In the genomic region with DNA sequence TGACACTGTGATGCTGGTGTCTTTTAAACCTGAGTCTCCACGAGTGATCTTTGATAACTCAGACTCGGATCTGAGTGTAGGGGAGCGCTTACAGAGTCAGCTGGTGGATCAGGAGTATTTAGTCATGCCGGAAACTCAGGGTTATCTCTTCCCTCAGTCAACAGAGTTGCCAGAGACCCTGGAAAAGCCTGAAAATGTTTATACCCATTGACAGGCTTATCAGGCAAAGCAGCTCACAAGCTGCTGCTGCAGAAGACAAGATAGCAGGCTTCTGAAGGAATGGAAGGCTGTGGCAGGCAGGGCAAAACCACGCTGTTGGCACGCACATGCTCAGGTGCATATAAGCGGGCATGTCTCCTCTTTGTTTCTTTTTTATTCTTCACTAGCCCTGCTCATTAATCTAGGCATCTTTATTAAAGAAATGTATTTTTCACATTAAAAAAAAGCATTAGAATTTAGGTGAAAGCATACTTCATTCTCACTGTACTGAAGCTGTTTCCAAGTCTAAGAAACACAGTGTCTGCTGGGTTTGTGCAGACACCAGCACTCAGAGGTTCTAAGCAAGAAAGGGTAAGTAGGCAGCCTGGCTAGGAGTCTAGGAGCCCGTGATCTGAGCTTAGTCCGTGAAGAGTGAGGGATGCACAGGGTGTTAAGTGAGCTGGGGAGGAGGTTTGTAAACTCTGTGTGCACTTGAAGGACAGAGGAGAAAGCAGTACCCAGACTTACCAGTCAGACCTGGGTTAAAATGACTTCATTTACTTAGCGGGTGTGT, we compare ENCODE assay signal across 13 mouse cellular contexts. TPM values are rescaled to one million over a fixed set of nuclear protein-coding genes. Genes with fewer than 3 reads are reported as not detected.
A peak's percentile ranks its signal among the peaks of the same experiment; 100 is the strongest.
DNase-seq lines count a peak whose midpoint lies in the region; ATAC-seq and TF ChIP-seq lines count a peak whose summit lies in the region.
"Had no signal": no experiment of that assay in that cellular context is flagged by ENCODE, and none has a peak within 500 bp of the region (broad histone marks: within the 10 kb centered on the region; RNA-seq: fewer than 3 reads in every experiment).

No protein-coding gene starts in this region.

- H3K9me3 ChIP-seq in heart, postnatal 0 days (replicated peaks; ENCODE audit: control insufficient read depth, low read length) = no peaks in the 10 kb centered on the region
- no peaks in the 10 kb centered on the region for H3K9me3 ChIP-seq in liver, embryonic 11.5 days (ENCODE audit: control insufficient read depth, low read length)
- H3K9me3 ChIP-seq in midbrain, embryonic 10.5 days (replicated peaks) = no peaks in the 10 kb centered on the region
- H3K9me3 ChIP-seq: limb, embryonic 15.5 days had no signal

- no peak for DNase-seq in heart, postnatal 0 days (ENCODE audit: low spot score)
- DNase-seq in heart, postnatal 4 days = no peak
- DNase-seq in c-Kit-negative CD71-positive TER-119-positive erythroid progenitor cells, embryonic 14.5 days (ENCODE audit: low read depth, low spot score) = peak; percentile 82
- peak; percentile 61 for DNase-seq in liver, embryonic 11.5 days (ENCODE audit: low spot score)
- peak; percentile 8 to 33 for DNase-seq in spleen, postnatal 14 days (ENCODE audit: low spot score in 2 of 2)
- no peak for DNase-seq in midbrain, embryonic 10.5 days (ENCODE audit: low spot score)
- DNase-seq: cerebellum, adult 11 months; forebrain, postnatal 0 days; heart, adult 18-20 months; kidney, adult 8-10 months; layer of hippocampus, postnatal 36 days had no signal

- WGBS in heart, postnatal 0 days = 28% methylated on average over 10 of the region's 10 CpGs
- 25% methylated on average over 10 of the region's 10 CpGs for WGBS in liver, embryonic 11.5 days
- 90% methylated on average over 10 of the region's 10 CpGs for WGBS in midbrain, embryonic 10.5 days

- H3K27me3 ChIP-seq in heart, postnatal 0 days (ENCODE audit: control insufficient read depth, insufficient read depth, low read length) = no peaks in the 10 kb centered on the region
- H3K27me3 ChIP-seq in liver, embryonic 11.5 days (replicated peaks; ENCODE audit: control insufficient read depth, insufficient read depth, low read length) = no peaks in the 10 kb centered on the region
- H3K27me3 ChIP-seq in midbrain, embryonic 10.5 days (ENCODE audit: low read depth, poor library complexity, severe bottlenecking) = no peaks in the 10 kb centered on the region
- H3K27me3 ChIP-seq: limb, embryonic 15.5 days had no signal

- peak overlapping the region; percentile 8; the same call in 1 of the 2 replicates for H3K4me3 ChIP-seq in heart, postnatal 0 days (ENCODE audit: low read depth, low read length)
- peak overlapping the region; percentile 18; the same call in 1 of the 2 replicates for H3K4me3 ChIP-seq in liver, embryonic 11.5 days (ENCODE audit: low read depth, low read length)
- H3K4me3 ChIP-seq in midbrain, embryonic 10.5 days = no peak overlapping the region
- H3K4me3 ChIP-seq: limb, embryonic 15.5 days had no signal

- no peak for ATAC-seq in heart, postnatal 0 days (ENCODE audit: insufficient read depth, low read depth)
- ATAC-seq in liver, embryonic 11.5 days (replicated peaks; ENCODE audit: low FRiP score) = peak; percentile 95
- no peak for ATAC-seq in cerebellum, adult (ENCODE audit: insufficient number of reproducible peaks, low FRiP score, low TSS enrichment)
- ATAC-seq: forebrain, postnatal 0 days had no signal

- no peaks in the 10 kb centered on the region for H3K36me3 ChIP-seq in heart, postnatal 0 days (replicated peaks; ENCODE audit: control insufficient read depth, insufficient read depth, low read length)
- H3K36me3 ChIP-seq in liver, embryonic 11.5 days (ENCODE audit: control insufficient read depth, insufficient read depth, low read length) = no peaks in the 10 kb centered on the region
- H3K36me3 ChIP-seq in midbrain, embryonic 10.5 days = no peaks in the 10 kb centered on the region
- H3K36me3 ChIP-seq: limb, embryonic 15.5 days had no signal

- H3K9ac ChIP-seq in heart, postnatal 0 days (replicated peaks; ENCODE audit: low read depth, low read length) = no peak overlapping the region
- peak overlapping the region; percentile 49 for H3K9ac ChIP-seq in liver, embryonic 11.5 days (ENCODE audit: low read depth, low read length)
- H3K9ac ChIP-seq: forebrain, postnatal 0 days; limb, embryonic 15.5 days had no signal

- H3K4me2 ChIP-seq in heart, postnatal 0 days (ENCODE audit: low read depth, low read length) = peak overlapping the region; percentile 26
- H3K4me2 ChIP-seq in liver, embryonic 11.5 days = peak overlapping the region; percentile 60
- H3K4me2 ChIP-seq: limb, embryonic 15.5 days had no signal

- no peak for TF ChIP-seq EP300 in heart, postnatal 0 days (IDR thresholded peaks at IDR 0.05; ENCODE audit: low read depth)

- 0 out of 2 replicates have a peak overlapping the region, but pooled peaks have one; percentile 6 for H3K27ac ChIP-seq in heart, postnatal 0 days (ENCODE audit: low read depth)
- H3K27ac ChIP-seq in liver, embryonic 11.5 days (ENCODE audit: low read depth, low read length) = peak overlapping the region; percentile 93
- no peak overlapping the region for H3K27ac ChIP-seq in midbrain, embryonic 10.5 days (replicated peaks)
- H3K27ac ChIP-seq: limb, embryonic 15.5 days had no signal

- no peak for TF ChIP-seq CTCF in heart, postnatal 0 days (IDR thresholded peaks at IDR 0.05; ENCODE audit: low read depth)

- H3K4me1 ChIP-seq in heart, postnatal 0 days (ENCODE audit: control insufficient read depth, insufficient read depth) = peaks cover 11% of the 10 kb centered on the region
- H3K4me1 ChIP-seq in liver, embryonic 11.5 days (replicated peaks; ENCODE audit: control insufficient read depth, insufficient read depth, low read length) = peaks cover 12% of the 10 kb centered on the region
- H3K4me1 ChIP-seq in midbrain, embryonic 10.5 days = no peaks in the 10 kb centered on the region
- H3K4me1 ChIP-seq: limb, embryonic 15.5 days had no signal

RNA-seq across cellular contexts. Expression of a gene that starts 39.4 kb away (rescaled TPM):
- total RNA-seq in heart, postnatal 0 days (2014; rRNA removed; ENCODE audit: low replicate concordance) = 14.8 and 15.1 TPM in 2 replicates
- 16.3 and 21.4 TPM in 2 replicates for polyA plus RNA-seq in heart, postnatal 0 days (2015; fragmentation: Nextera tagmentation; extraction: Ambion mirVana)
- 10 to 100 TPM; 15.8 to 18.6 TPM for total RNA-seq in heart, postnatal 4 days (2021)
- polyA plus RNA-seq in liver, embryonic 11.5 days (2014; fragmentation: Nextera tagmentation; extraction: Ambion mirVana) = 60.7 and 66.0 TPM in 2 replicates
- polyA plus RNA-seq in midbrain, embryonic 10.5 days (2016; fragmentation: Nextera tagmentation; extraction: Ambion mirVana) = 17.7 and 20.8 TPM in 2 replicates

Comparison
In these comparisons a context has a peak if more than half of its experiments do, and no peak if none do; other contexts are left out.
1. DNase-seq: peak in c-Kit-negative CD71-positive TER-119-positive erythroid progenitor cells, embryonic 14.5 days (single experiment), liver, embryonic 11.5 days (single experiment) and spleen, postnatal 14 days (2 of 2); none in heart, postnatal 0 days (single experiment), heart, postnatal 4 days (single experiment) and midbrain, embryonic 10.5 days (single experiment).